Mouse (Mus musculus) embryonic facial prominence, embryonic 11.5 days (tissue): ENCODE results near the gene Atg4c. TPM values are rescaled to one million over a fixed set of nuclear protein-coding genes. Genes with fewer than 3 reads are reported as not detected.

Experiments
- ATAC-seq: fragments of 200-750 bp; cut with Nextera tagmentation; replicated peaks from 2 replicates; pipeline ENCODE4 v1.8.0; 2017; ENCODE audit warnings: low read depth; ENCODE audit not compliant: insufficient number of reproducible peaks, low FRiP score, low TSS enrichment
- DNase-seq: peaks from one replicate; pipeline ENCODE4 v3.0.0-alpha.2; 2015; ENCODE audit warnings: low spot score
- H3K27ac ChIP-seq: fragments of 300-500 bp; sonication (generic); replicated peaks from 2 replicates; pipeline ENCODE4 v1.5.1; 2014; ENCODE audit warnings: mild to moderate bottlenecking, low read depth, low read length, control low read depth
- H3K27me3 ChIP-seq: fragments of 300-500 bp; sonication (generic); 2 replicates; pipeline ENCODE4 v1.6.1; 2014; ENCODE audit warnings: mild to moderate bottlenecking, low read length, moderate library complexity, mixed read lengths; ENCODE audit not compliant: control insufficient read depth, insufficient read depth
- H3K36me3 ChIP-seq: fragments of 300-500 bp; sonication (generic); replicated peaks from 2 replicates; pipeline ENCODE4 v1.6.1; 2014; ENCODE audit warnings: low read depth, mild to moderate bottlenecking, low read length, moderate library complexity, mixed read lengths; ENCODE audit not compliant: control insufficient read depth, insufficient read depth
- H3K4me1 ChIP-seq: fragments of 300-500 bp; sonication (generic); 2 replicates; pipeline ENCODE4 v1.6.1; 2014; ENCODE audit warnings: low read length, mixed read lengths; ENCODE audit not compliant: control insufficient read depth, insufficient read depth
- H3K4me2 ChIP-seq: fragments of 300-500 bp; sonication (generic); 2 replicates; pipeline ENCODE4 v1.6.1; 2014; ENCODE audit warnings: low read depth, mild to moderate bottlenecking, control low read depth, low read length, moderate library complexity
- H3K4me3 ChIP-seq: fragments of 300-500 bp; sonication (generic); 2 replicates; pipeline ENCODE4 v1.5.1; 2014; ENCODE audit warnings: low read depth, low read length, control low read depth
- H3K9ac ChIP-seq: fragments of 300-500 bp; sonication (generic); replicated peaks from 2 replicates; pipeline ENCODE4 v1.6.1; 2014; ENCODE audit warnings: mild to moderate bottlenecking, control low read depth, low read length
- H3K9me3 ChIP-seq: fragments of 300-500 bp; sonication (generic); replicated peaks from 2 replicates; pipeline ENCODE4 v1.6.1; 2016; ENCODE audit warnings: mild to moderate bottlenecking, low read length, inconsistent platforms, mixed read lengths; ENCODE audit not compliant: control insufficient read depth
- WGBS: fragments of 180-500 bp; shearing (Covaris S2); extraction: QIAGEN DNeasy Blood & Tissue Kit; methylation state at CpG from one replicate; pipeline ENCODE4 v1.1.7; 2014; 5-methylcytosine and 5-hydroxymethylcytosine counted together
- polyA plus RNA-seq: library from polyadenylated mRNA; unstranded; fragments of >200 nt; fragmentation: Nextera tagmentation; extraction: Ambion mirVana; gene quantifications from 2 replicates; pipeline ENCODE4 v1.2.1, GENCODE M21; 2014

The Atg4c gene
- polyA plus RNA-seq, 1 experiment from 2014 or later: 17.7 TPM

- H3K27ac ChIP-seq: no peak overlapping the region
- H3K9me3 ChIP-seq: no peaks in the 10 kb centered on the region
- H3K27me3 ChIP-seq: no peaks in the 10 kb centered on the region
- no peak overlapping the region for H3K9ac ChIP-seq
- no peak overlapping the region for H3K4me3 ChIP-seq
- H3K4me2 ChIP-seq: no peak overlapping the region
- DNase-seq (no peak), ATAC-seq (no peak)
- H3K4me1 ChIP-seq: no peaks in the 10 kb centered on the region
- 84% methylated on average over 4 of the region's 4 CpGs for WGBS
- H3K36me3 ChIP-seq: no peaks in the 10 kb centered on the region
Measured at GRCm38 (mm10) chr4:99213123-99213522, 19.4 kb downstream of the Atg4c start.

- WGBS: 86% methylated on average over 8 of the region's 8 CpGs
- no peak for DNase-seq
- H3K4me2 ChIP-seq: no peak overlapping the region
Measured at GRCm38 (mm10) chr4:99222221-99222620, 28.5 kb downstream of the Atg4c start.

GRCm38 (mm10) chr4:99224790-99225189 is 31.1 kb downstream of the Atg4c start:
- Histone ChIP-seq H3K36me3 (no peaks in the 10 kb centered on the region; the same call in 1 of the 2 replicates), H3K4me1 (no peaks in the 10 kb centered on the region), H3K27me3 (no peaks in the 10 kb centered on the region), H3K9ac (no peak overlapping the region), H3K4me2 (no peak overlapping the region), H3K4me3 (no peak overlapping the region), H3K27ac (no peak overlapping the region), H3K9me3 (no peaks in the 10 kb centered on the region)
- ATAC-seq (no peak), DNase-seq (no peak)
- 92% methylated on average over 2 of the region's 2 CpGs for WGBS

More at GRCm38 (mm10) chr4:99222221-99222620, 28.5 kb downstream of the Atg4c start:
- ATAC-seq: no peak
- Histone ChIP-seq H3K27ac (no peak overlapping the region), H3K27me3 (no peaks in the 10 kb centered on the region), H3K9ac (no peak overlapping the region), H3K9me3 (no peaks in the 10 kb centered on the region), H3K4me1 (no peaks in the 10 kb centered on the region), H3K36me3 (no peaks in the 10 kb centered on the region; the same call in 1 of the 2 replicates), H3K4me3 (no peak overlapping the region)

GRCm38 (mm10) chr4:99227226-99227625 is 33.5 kb downstream of the Atg4c start:
- no peak for ATAC-seq
- DNase-seq: no peak
- Histone ChIP-seq H3K36me3 (no peaks in the 10 kb centered on the region; the same call in 1 of the 2 replicates), H3K4me2 (no peak overlapping the region), H3K4me1 (no peaks in the 10 kb centered on the region), H3K9ac (no peak overlapping the region), H3K27ac (no peak overlapping the region), H3K9me3 (no peaks in the 10 kb centered on the region), H3K27me3 (no peaks in the 10 kb centered on the region), H3K4me3 (no peak overlapping the region)
- 77% methylated on average over 6 of the region's 6 CpGs for WGBS

GRCm38 (mm10) chr4:99229371-99229770 is 35.6 kb downstream of the Atg4c start:
- Histone ChIP-seq H3K4me1 (no peaks in the 10 kb centered on the region), H3K9ac (no peak overlapping the region), H3K27me3 (no peaks in the 10 kb centered on the region), H3K36me3 (no peaks in the 10 kb centered on the region; the same call in 1 of the 2 replicates), H3K4me2 (no peak overlapping the region), H3K9me3 (no peaks in the 10 kb centered on the region), H3K27ac (no peak overlapping the region), H3K4me3 (no peak overlapping the region)
- 91% methylated on average over 8 of the region's 8 CpGs for WGBS
- DNase-seq (no peak), ATAC-seq (no peak)

- no peaks in the 10 kb centered on the region for H3K36me3 ChIP-seq
- H3K4me2 ChIP-seq: no peak overlapping the region
- DNase-seq (peak; percentile 79), ATAC-seq (no peak)
- no peaks in the 10 kb centered on the region for H3K4me1 ChIP-seq
- no peaks in the 10 kb centered on the region for H3K9me3 ChIP-seq
- no peaks in the 10 kb centered on the region for H3K27me3 ChIP-seq
- H3K4me3 ChIP-seq: no peak overlapping the region
- H3K27ac ChIP-seq: no peak overlapping the region
- 91% methylated on average over 8 of the region's 8 CpGs for WGBS
- no peak overlapping the region for H3K9ac ChIP-seq
Measured at GRCm38 (mm10) chr4:99235203-99235856, 41.6 kb downstream of the Atg4c start.

- DNase-seq (no peak), ATAC-seq (no peak)
- Histone ChIP-seq H3K9me3 (no peaks in the 10 kb centered on the region), H3K4me2 (no peak overlapping the region), H3K36me3 (no peaks in the 10 kb centered on the region), H3K4me3 (no peak overlapping the region), H3K9ac (no peak overlapping the region), H3K27ac (no peak overlapping the region), H3K27me3 (no peaks in the 10 kb centered on the region), H3K4me1 (no peaks in the 10 kb centered on the region)
- WGBS: 85% methylated on average over 2 of the region's 2 CpGs
Measured at GRCm38 (mm10) chr4:99238305-99238704, 44.6 kb downstream of the Atg4c start.

- ATAC-seq (no peak), DNase-seq (no peak)
- WGBS: 47% methylated on average over 5 of the region's 5 CpGs
- no peaks in the 10 kb centered on the region for H3K9me3 ChIP-seq
- no peaks in the 10 kb centered on the region for H3K27me3 ChIP-seq
- H3K4me2 ChIP-seq: no peak overlapping the region
- H3K9ac ChIP-seq: no peak overlapping the region
- no peaks in the 10 kb centered on the region for H3K4me1 ChIP-seq
- H3K36me3 ChIP-seq: no peaks in the 10 kb centered on the region
- no peak overlapping the region for H3K4me3 ChIP-seq
- no peak overlapping the region for H3K27ac ChIP-seq
Measured at GRCm38 (mm10) chr4:99241674-99242073, 47.9 kb downstream of the Atg4c start.
